Mouse (Mus musculus): ENCODE measurements around the gene Fam71b. TPM values are rescaled to one million over a fixed set of nuclear protein-coding genes. Genes with fewer than 3 reads are reported as not detected.

Fam71b gene
- not detected for polyA plus RNA-seq (2014; fragmentation: Illumina TruSeq; extraction: RNeasy Lipid Tissue Mini Kit (QIAGEN cat#74804); ENCODE audit: low read depth, low replicate concordance)

DNA sequence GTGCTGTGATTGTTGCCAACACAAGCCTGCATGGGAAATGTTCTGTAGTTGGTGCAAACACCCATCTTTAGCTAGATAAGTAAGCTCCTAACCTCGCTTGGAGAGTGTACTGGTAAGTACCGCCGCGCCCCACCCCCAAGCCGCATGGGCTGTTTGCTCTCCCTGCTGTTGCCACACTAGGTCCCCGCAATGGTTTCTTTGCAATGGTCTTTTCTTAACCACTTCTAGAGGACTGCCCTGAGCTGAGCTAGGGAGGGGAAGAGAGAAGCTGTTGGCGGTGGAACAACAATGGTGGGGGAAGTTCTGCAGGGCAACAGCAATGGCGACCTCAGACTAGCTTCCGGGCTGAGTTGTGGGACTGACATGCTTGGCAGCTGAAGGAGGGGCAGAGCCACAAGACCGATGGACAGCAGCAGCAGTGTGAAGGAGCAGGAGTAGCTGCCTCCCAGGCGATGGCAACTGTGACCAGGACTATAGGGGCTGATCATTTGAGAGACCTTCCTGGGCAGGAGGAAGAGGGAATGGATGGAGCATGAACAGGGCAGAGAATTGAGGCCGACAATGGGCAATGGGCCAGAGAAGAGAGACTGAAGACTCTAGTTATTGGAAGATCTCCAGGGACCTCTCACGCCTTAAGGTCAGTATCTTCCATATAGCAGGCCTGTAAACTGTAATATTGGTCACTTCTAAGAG is at the start of gene Fam71b:
Gene Fam71b, plus strand, starts transcription at position 393 of the 693 bp plus-strand sequence.

GRCm38 (mm10) chr11:46389336-46390117 is 6.8 kb upstream of the Fam71b start, which contains the start of gene Itk:
TSS of gene Itk (minus strand) at chr11:46389515.

GRCm38 (mm10) chr11:46436760-46437458 is 40.5 kb downstream of the Fam71b start, which contains the start of gene Med7:
TSS of gene Med7 (plus strand) at chr11:46436925.

DNA sequence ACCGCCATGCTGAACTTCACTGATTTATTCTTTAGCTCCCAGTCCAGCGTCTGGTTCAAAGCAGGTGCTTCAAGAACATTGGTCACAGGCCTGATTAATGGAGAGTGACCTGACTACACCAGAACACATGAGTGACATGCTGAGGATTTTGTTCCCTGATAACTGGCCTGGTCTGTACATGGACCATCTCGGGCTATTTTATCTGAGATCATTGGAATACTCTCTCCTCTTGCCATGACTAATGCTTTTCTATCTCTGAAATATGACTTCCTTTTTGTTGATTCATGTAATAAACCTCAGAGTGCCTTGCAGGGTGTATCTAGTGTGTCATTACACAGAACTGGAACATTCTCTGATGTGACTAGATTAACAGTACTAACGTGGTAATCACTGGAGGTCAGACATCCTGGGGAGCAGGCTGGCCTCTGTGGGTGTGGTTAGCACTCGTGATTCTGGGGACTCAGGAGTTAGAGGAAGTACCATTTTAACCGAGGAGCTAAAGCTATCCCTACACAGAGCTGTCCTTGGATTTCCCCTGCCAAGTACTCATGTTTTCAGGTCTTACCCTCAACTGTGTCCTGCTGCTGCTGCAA is 58.2 kb downstream of the Fam71b start, which contains the start of gene Havcr2:
Gene Havcr2, plus strand, starts transcription at position 483 of the 593 bp plus-strand sequence.

Other genes with a start within 250 kb of the Fam71b start
- gene Nipal4, start 230.1 kb upstream of the Fam71b start, polyA plus RNA-seq (2014; fragmentation: Illumina TruSeq; extraction: RNeasy Lipid Tissue Mini Kit (QIAGEN cat#74804); ENCODE audit: low read depth, low replicate concordance), result not detected
- not detected for gene Fndc9, start 161.0 kb upstream of the Fam71b start, polyA plus RNA-seq (2014; fragmentation: Illumina TruSeq; extraction: RNeasy Lipid Tissue Mini Kit (QIAGEN cat#74804); ENCODE audit: low read depth, low replicate concordance)
- gene Cyfip2, start 83.7 kb upstream of the Fam71b start, polyA plus RNA-seq (2014; fragmentation: Illumina TruSeq; extraction: RNeasy Lipid Tissue Mini Kit (QIAGEN cat#74804); ENCODE audit: low read depth, low replicate concordance), result 136 TPM
- gene Itk, start 7.0 kb upstream of the Fam71b start, polyA plus RNA-seq (2014; fragmentation: Illumina TruSeq; extraction: RNeasy Lipid Tissue Mini Kit (QIAGEN cat#74804); ENCODE audit: low read depth, low replicate concordance), result 0.12 TPM
- 119 TPM for gene Med7, start 40.4 kb downstream of the Fam71b start, polyA plus RNA-seq (2014; fragmentation: Illumina TruSeq; extraction: RNeasy Lipid Tissue Mini Kit (QIAGEN cat#74804); ENCODE audit: low read depth, low replicate concordance)
- 0.97 TPM for gene Havcr2, start 58.4 kb downstream of the Fam71b start, polyA plus RNA-seq (2014; fragmentation: Illumina TruSeq; extraction: RNeasy Lipid Tissue Mini Kit (QIAGEN cat#74804); ENCODE audit: low read depth, low replicate concordance)
- not detected for gene Gm12169, start 127.7 kb downstream of the Fam71b start, polyA plus RNA-seq (2014; fragmentation: Illumina TruSeq; extraction: RNeasy Lipid Tissue Mini Kit (QIAGEN cat#74804); ENCODE audit: low read depth, low replicate concordance)
- gene BC053393, start 175.0 kb downstream of the Fam71b start, polyA plus RNA-seq (2014; fragmentation: Illumina TruSeq; extraction: RNeasy Lipid Tissue Mini Kit (QIAGEN cat#74804); ENCODE audit: low read depth, low replicate concordance), result not detected
- gene Dppa1, start 232.7 kb downstream of the Fam71b start, polyA plus RNA-seq (2014; fragmentation: Illumina TruSeq; extraction: RNeasy Lipid Tissue Mini Kit (QIAGEN cat#74804); ENCODE audit: low read depth, low replicate concordance), result 0.36 TPM

All from kidney, adult 10 weeks (tissue).